Comparison of ENCODE assay signal across 8 mouse cellular contexts in the genomic region with DNA sequence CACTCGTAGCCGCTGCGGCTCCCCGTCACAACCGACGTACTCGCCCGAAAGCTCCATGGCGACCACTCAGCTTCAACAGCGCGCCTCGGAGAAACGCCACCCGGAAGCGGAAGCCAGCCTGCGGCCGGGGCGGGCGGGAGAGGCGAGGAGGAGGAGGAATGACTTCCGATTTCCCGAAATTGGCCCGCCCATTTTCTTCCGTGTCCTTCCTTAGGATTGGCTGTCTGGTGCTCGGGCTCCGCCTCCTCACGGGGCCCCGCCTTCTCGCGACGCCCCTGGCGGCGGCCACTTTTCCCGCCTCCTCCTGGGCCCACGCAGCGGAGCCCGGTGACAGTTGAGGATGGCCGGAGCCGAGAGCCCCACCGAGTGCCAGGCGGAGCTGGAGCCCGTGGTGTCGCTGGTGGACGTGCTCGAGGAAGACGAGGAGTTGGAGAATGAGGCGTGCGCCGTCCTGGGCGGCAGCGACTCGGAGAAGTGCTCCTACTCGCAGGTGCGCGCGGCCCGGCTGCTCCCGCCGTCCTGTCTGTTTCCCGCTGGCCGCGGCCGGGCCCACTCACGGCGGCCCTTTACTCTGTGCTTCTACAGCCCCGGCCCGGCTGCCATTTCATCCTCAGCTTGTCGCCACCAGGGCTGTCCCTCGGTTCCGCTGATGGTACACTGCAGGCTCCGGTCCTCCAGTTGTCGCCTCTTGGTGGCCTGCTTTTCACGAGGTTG. TPM values are rescaled to one million over a fixed set of nuclear protein-coding genes. Genes with fewer than 3 reads are reported as not detected.
DNase-seq lines count a peak whose midpoint lies in the region; ATAC-seq and TF ChIP-seq lines count a peak whose summit lies in the region.

A gene (minus strand): TSS at position 77 of the 714 bp plus-strand sequence.
A gene (minus strand): TSS at position 115 of the 714 bp plus-strand sequence.
A gene (plus strand): TSS at position 279 of the 714 bp plus-strand sequence.

- H3K9ac ChIP-seq in ES-E14 (ENCODE audit: insufficient read depth, low read depth, low read length, poor library complexity, severe bottlenecking): peak within 1 kb of the TSS; percentile 95
- H3K9ac ChIP-seq in forebrain, embryonic 15.5 days (replicated peaks): peak within 1 kb of the TSS; percentile 87

- ATAC-seq in forebrain, embryonic 15.5 days (replicated peaks): peak; percentile 98
- ATAC-seq in neutrophil, adult 5-6 weeks (ENCODE audit: extremely low read depth, insufficient number of reproducible peaks, low FRiP score, poor library complexity, severe bottlenecking): peak; percentile 96

- H3K4me2 ChIP-seq in forebrain, embryonic 15.5 days (replicated peaks): peak within 1 kb of the TSS; percentile 87

- peak; percentile 47; the same call in 1 of the 2 replicates for TF ChIP-seq POLR2A in lung, adult 2 months (IDR thresholded peaks at IDR 0.05; ENCODE audit: borderline replicate concordance, extremely low read depth, low read depth, low read length)

- in situ Hi-C loops in ES-E14 (cut with MboI; ENCODE audit: low sequenced_read_pairs in 2 of 2, unreplicated experiment in 2 of 2): loop anchor here in 1 of 2 experiments (25.0 kb wide), 1 partner anchor 771 kb away; a partner anchor contains a TSS

- H3K36me3 ChIP-seq in ES-E14 (ENCODE audit: control insufficient read depth, insufficient read depth, low read length, poor library complexity, severe bottlenecking): peaks cover 9% of the 10 kb centered on the region; the same call in 1 of the 2 replicates
- peaks cover 8% of the 10 kb centered on the region; the same call in 1 of the 2 replicates for H3K36me3 ChIP-seq in forebrain, embryonic 15.5 days

- peak within 1 kb of the TSS; percentile 91 to 97 for H3K4me3 ChIP-seq in ES-E14 (ENCODE audit: insufficient read depth in 1 of 2, low read depth in 1 of 2, low read length in 2 of 2, poor library complexity in 1 of 2, severe bottlenecking in 1 of 2)
- peak within 1 kb of the TSS; percentile 94 for H3K4me3 ChIP-seq in forebrain, embryonic 15.5 days
- H3K4me3 ChIP-seq in lung, adult 2 months (replicated peaks; ENCODE audit: extremely low read depth, low read depth, low read length): peak within 1 kb of the TSS; percentile 97

- peak within 1 kb of the TSS; percentile 92 for H3K27ac ChIP-seq in ES-E14 (ENCODE audit: insufficient read depth, low read depth, low read length, poor library complexity, severe bottlenecking)
- peak within 1 kb of the TSS; percentile 83 for H3K27ac ChIP-seq in forebrain, embryonic 15.5 days (replicated peaks)

- DNase-seq in ES-E14 (ENCODE audit: low read depth, low spot score): peak; percentile 96
- peak; percentile 97 for DNase-seq in cerebellum, adult 11-12 months
- DNase-seq in heart, postnatal 25 days (ENCODE audit: low spot score): peak; percentile 94
- peak; percentile 96 to 97 for DNase-seq in layer of hippocampus, adult 18-20 months (ENCODE audit: low spot score in 2 of 2)
- DNase-seq in lung, adult 2 months: peak; percentile 97
- DNase-seq in thymus, adult 18-20 months: peak; percentile 91 to 95

- no peaks in the 10 kb centered on the region for H3K9me3 ChIP-seq in ES-E14 (ENCODE audit: control insufficient read depth, insufficient read depth, low read depth, low read length)
- no peaks in the 10 kb centered on the region for H3K9me3 ChIP-seq in forebrain, embryonic 15.5 days

- no peak for TF ChIP-seq CTCF in lung, adult 2 months (IDR thresholded peaks at IDR 0.05; ENCODE audit: insufficient read depth, low read length)

- H3K4me1 ChIP-seq in ES-E14 (ENCODE audit: control insufficient read depth in 2 of 2, insufficient read depth in 2 of 2, low read length in 2 of 2, poor library complexity in 1 of 2): 0 out of 4 replicates have a peak, but pooled peaks cover 0 to 4% of the 10 kb centered on the region in 2 experiments
- peaks cover 42% of the 10 kb centered on the region for H3K4me1 ChIP-seq in forebrain, embryonic 15.5 days
- H3K4me1 ChIP-seq in lung, adult 2 months (ENCODE audit: control insufficient read depth, insufficient read depth, low read length): peaks cover 6% of the 10 kb centered on the region

- intact Hi-C loops in heart, postnatal 25 days (cut with DNase I): loop anchor here (2.0 kb wide), 2 partner anchors 15 to 121 kb away; a partner anchor contains a TSS

- no peaks in the 10 kb centered on the region for H3K27me3 ChIP-seq in forebrain, embryonic 15.5 days

- under 1% methylated on average over 73 of the region's 73 CpGs for WGBS in forebrain, embryonic 15.5 days
- WGBS in lung, adult 2 months: under 1% methylated on average over 73 of the region's 73 CpGs

TF ChIP-seq in ES-E14, 5 proteins besides CTCF, POLR2A, EP300 and RAD21:
- TF ChIP-seq HCFC1 (IDR thresholded peaks at IDR 0.05; ENCODE audit: borderline replicate concordance, insufficient read depth, low read length) (peak; percentile 12; the same call in 1 of the 2 replicates), MAFK (IDR thresholded peaks at IDR 0.05; ENCODE audit: insufficient read depth, low read depth, low read length) (no peak)

RNA-seq across cellular contexts. Expression of the first gene that starts in this region (rescaled TPM):
- total RNA-seq in ES-E14 (2012; rRNA removed): not detected in 2 replicates
- not detected in 2 replicates for polyA plus RNA-seq in forebrain, embryonic 15.5 days (2015; fragmentation: Nextera tagmentation; extraction: Ambion mirVana)
- total RNA-seq in heart, postnatal 25 days (2021): not detected
- total RNA-seq in layer of hippocampus, adult 18-20 months (2021): not detected
- not detected in 2 replicates for polyA plus RNA-seq in lung, adult 2 months (2012; rRNA removed)
- total RNA-seq in neutrophil, adult 5-6 weeks (2017): not detected in 2 replicates

RNA-seq across cellular contexts. Expression of the second gene that starts in this region (rescaled TPM):
- 31.8 and 34.2 TPM in 2 replicates for total RNA-seq in ES-E14 (2012; rRNA removed)
- 42.4 and 45.4 TPM in 2 replicates for polyA plus RNA-seq in forebrain, embryonic 15.5 days (2015; fragmentation: Nextera tagmentation; extraction: Ambion mirVana)
- total RNA-seq in heart, postnatal 25 days (2021): 10 to 100 TPM; 10.8 to 11.7 TPM
- 10 to 100 TPM; 14.2 to 14.6 TPM for total RNA-seq in layer of hippocampus, adult 18-20 months (2021)
- polyA plus RNA-seq in lung, adult 2 months (2012; rRNA removed): 13.3 and 16.8 TPM in 2 replicates
- total RNA-seq in neutrophil, adult 5-6 weeks (2017): 21.5 and 23.5 TPM in 2 replicates

RNA-seq across cellular contexts. Expression of the third gene that starts in this region (rescaled TPM):
- 74.6 and 87.5 TPM in 2 replicates for total RNA-seq in ES-E14 (2012; rRNA removed)
- polyA plus RNA-seq in forebrain, embryonic 15.5 days (2015; fragmentation: Nextera tagmentation; extraction: Ambion mirVana): 41.1 and 43.0 TPM in 2 replicates
- 10 to 100 TPM; 24.4 to 25.3 TPM for total RNA-seq in heart, postnatal 25 days (2021)
- 10 to 100 TPM; 31.6 to 32.5 TPM for total RNA-seq in layer of hippocampus, adult 18-20 months (2021)
- 11.4 and 14.6 TPM in 2 replicates for polyA plus RNA-seq in lung, adult 2 months (2012; rRNA removed)
- total RNA-seq in neutrophil, adult 5-6 weeks (2017): 21.4 and 28.6 TPM in 2 replicates

Comparison
In these comparisons a context has a peak if more than half of its experiments do, and no peak if none do; other contexts are left out.
1. Peak in every context shown above with its lines: DNase-seq, ATAC-seq, H3K4me3 ChIP-seq and H3K27ac ChIP-seq.